Mouse (Mus musculus): ENCODE measurements around the gene Rnd3.

- TF ChIP-seq GATA1 (IDR thresholded peaks at IDR 0.05; ENCODE audit: borderline replicate concordance, low read length) (no peak), FLI1 (IDR thresholded peaks at IDR 0.05; ENCODE audit: low read length) (no peak)
Measured at GRCm38 (mm10) chr2:51139912-51140446, 8.9 kb downstream of the Rnd3 start.
